Mouse (Mus musculus): ENCODE measurements at regions not wholly inside any gene's neighbourhood (a gene's known extent, or its start where the extent isn't known, plus 50 kb on each side); places are given as distances from the start of the nearest gene placed in this dataset.

- no peaks in the 10 kb centered on the region for H3K36me3 ChIP-seq (ENCODE audit: insufficient read depth)
- H3K4me2 ChIP-seq (ENCODE audit: low read depth) = no peak overlapping the region
- DNase-seq (no peak), ATAC-seq (no peak; the same call in 1 of the 2 replicates)
- H3K4me3 ChIP-seq (ENCODE audit: low read depth, low read length) = no peak overlapping the region
- H3K27me3 ChIP-seq (ENCODE audit: insufficient read depth, low read length) = no peaks in the 10 kb centered on the region
- no peak overlapping the region for H3K9ac ChIP-seq
- 37% methylated on average over 9 of the region's 9 CpGs for WGBS
- no peaks in the 10 kb centered on the region for H3K4me1 ChIP-seq (ENCODE audit: insufficient read depth)
- no peaks in the 10 kb centered on the region for H3K9me3 ChIP-seq (ENCODE audit: low read length)
- no peak overlapping the region for H3K27ac ChIP-seq (ENCODE audit: low read depth, low read length)
- TF ChIP-seq CTCF (IDR thresholded peaks at IDR 0.05; ENCODE audit: low read depth) = no peak
These were observed 142.2 kb downstream of the Trim33 start for GRCm38 (mm10) chr3:103421275-103421621.

GRCm38 (mm10) chr3:103422806-103423205, 143.7 kb downstream of the Trim33 start:
- ATAC-seq = no peak
- H3K9ac ChIP-seq = no peak overlapping the region
- DNase-seq = no peak
- H3K36me3 ChIP-seq (ENCODE audit: insufficient read depth) = no peaks in the 10 kb centered on the region
- 83% methylated on average over 12 of the region's 12 CpGs for WGBS
- no peak overlapping the region for H3K27ac ChIP-seq (ENCODE audit: low read depth, low read length)
- no peaks in the 10 kb centered on the region for H3K27me3 ChIP-seq (ENCODE audit: insufficient read depth, low read length)
- no peak overlapping the region for H3K4me2 ChIP-seq (ENCODE audit: low read depth)
- H3K9me3 ChIP-seq (ENCODE audit: low read length) = no peaks in the 10 kb centered on the region
- H3K4me3 ChIP-seq (ENCODE audit: low read depth, low read length) = no peak overlapping the region
- TF ChIP-seq CTCF (IDR thresholded peaks at IDR 0.05; ENCODE audit: low read depth) = no peak
- no peaks in the 10 kb centered on the region for H3K4me1 ChIP-seq (ENCODE audit: insufficient read depth)

GRCm38 (mm10) chr3:103423290-103423689, 144.2 kb downstream of the Trim33 start:
- H3K4me1 ChIP-seq (ENCODE audit: insufficient read depth) = no peaks in the 10 kb centered on the region
- ATAC-seq (no peak), DNase-seq (no peak)
- H3K27me3 ChIP-seq (ENCODE audit: insufficient read depth, low read length) = no peaks in the 10 kb centered on the region
- no peaks in the 10 kb centered on the region for H3K9me3 ChIP-seq (ENCODE audit: low read length)
- H3K4me2 ChIP-seq (ENCODE audit: low read depth) = no peak overlapping the region
- H3K4me3 ChIP-seq (ENCODE audit: low read depth, low read length) = no peak overlapping the region
- WGBS = 60% methylated on average over 4 of the region's 4 CpGs
- H3K27ac ChIP-seq (ENCODE audit: low read depth, low read length) = no peak overlapping the region
- no peak for TF ChIP-seq CTCF (IDR thresholded peaks at IDR 0.05; ENCODE audit: low read depth)
- H3K9ac ChIP-seq = no peak overlapping the region
- no peaks in the 10 kb centered on the region for H3K36me3 ChIP-seq (ENCODE audit: insufficient read depth)

- Histone ChIP-seq H3K9me3 (ENCODE audit: low read length) (no peaks in the 10 kb centered on the region), H3K27me3 (ENCODE audit: insufficient read depth, low read length) (no peaks in the 10 kb centered on the region), H3K9ac (no peak overlapping the region), H3K36me3 (ENCODE audit: insufficient read depth) (no peaks in the 10 kb centered on the region), H3K4me1 (ENCODE audit: insufficient read depth) (no peaks in the 10 kb centered on the region), H3K27ac (ENCODE audit: low read depth, low read length) (no peak overlapping the region), H3K4me3 (ENCODE audit: low read depth, low read length) (no peak overlapping the region), H3K4me2 (ENCODE audit: low read depth) (no peak overlapping the region)
- DNase-seq (no peak), ATAC-seq (no peak)
- WGBS = 89% methylated on average over 19 of the region's 19 CpGs
- no peak for TF ChIP-seq CTCF (IDR thresholded peaks at IDR 0.05; ENCODE audit: low read depth)
These were observed 146.8 kb downstream of the Trim33 start for GRCm38 (mm10) chr3:103425812-103426430.

- WGBS = 15% methylated on average over 5 of the region's 5 CpGs
- Histone ChIP-seq H3K9me3 (ENCODE audit: low read length) (no peaks in the 10 kb centered on the region), H3K4me1 (ENCODE audit: insufficient read depth) (no peaks in the 10 kb centered on the region), H3K4me3 (ENCODE audit: low read depth, low read length) (no peak overlapping the region), H3K9ac (no peak overlapping the region), H3K27me3 (ENCODE audit: insufficient read depth, low read length) (no peaks in the 10 kb centered on the region), H3K4me2 (ENCODE audit: low read depth) (no peak overlapping the region), H3K27ac (ENCODE audit: low read depth, low read length) (0 out of 2 replicates have a peak overlapping the region, but pooled peaks have one; percentile 1), H3K36me3 (ENCODE audit: insufficient read depth) (no peaks in the 10 kb centered on the region)
- peak; percentile 50 for DNase-seq
- TF ChIP-seq CTCF (IDR thresholded peaks at IDR 0.05; ENCODE audit: low read depth) = peak; percentile 55
- peak; percentile 59 for ATAC-seq
These were observed 145.7 kb upstream of the Syt6 start for GRCm38 (mm10) chr3:103429227-103429788.

GRCm38 (mm10) chr3:103430131-103430530, 144.9 kb upstream of the Syt6 start:
- Histone ChIP-seq H3K4me2 (ENCODE audit: low read depth) (no peak overlapping the region), H3K36me3 (ENCODE audit: insufficient read depth) (no peaks in the 10 kb centered on the region), H3K27ac (ENCODE audit: low read depth, low read length) (no peak overlapping the region), H3K27me3 (ENCODE audit: insufficient read depth, low read length) (no peaks in the 10 kb centered on the region), H3K4me1 (ENCODE audit: insufficient read depth) (no peaks in the 10 kb centered on the region), H3K4me3 (ENCODE audit: low read depth, low read length) (no peak overlapping the region), H3K9ac (no peak overlapping the region), H3K9me3 (ENCODE audit: low read length) (no peaks in the 10 kb centered on the region)
- DNase-seq (no peak), ATAC-seq (no peak)
- 83% methylated on average over 4 of the region's 4 CpGs for WGBS
- TF ChIP-seq CTCF (IDR thresholded peaks at IDR 0.05; ENCODE audit: low read depth) = no peak

- peak; percentile 19; the same call in 1 of the 2 replicates for TF ChIP-seq CTCF (IDR thresholded peaks at IDR 0.05; ENCODE audit: low read depth)
- H3K4me2 ChIP-seq (ENCODE audit: low read depth) = no peak overlapping the region
- H3K27ac ChIP-seq (ENCODE audit: low read depth, low read length) = no peak overlapping the region
- no peaks in the 10 kb centered on the region for H3K27me3 ChIP-seq (ENCODE audit: insufficient read depth, low read length)
- DNase-seq (no peak), ATAC-seq (no peak)
- no peaks in the 10 kb centered on the region for H3K9me3 ChIP-seq (ENCODE audit: low read length)
- no peak overlapping the region for H3K9ac ChIP-seq
- 46% methylated on average over 5 of the region's 5 CpGs for WGBS
- H3K4me1 ChIP-seq (ENCODE audit: insufficient read depth) = no peaks in the 10 kb centered on the region
- H3K36me3 ChIP-seq (ENCODE audit: insufficient read depth) = no peaks in the 10 kb centered on the region
- no peak overlapping the region for H3K4me3 ChIP-seq (ENCODE audit: low read depth, low read length)
These were observed 142.8 kb upstream of the Syt6 start for GRCm38 (mm10) chr3:103432254-103432653.
